Mouse (Mus musculus) heart, postnatal 25 days (tissue): ENCODE data around the gene Olfr1357. TPM values are rescaled to one million over a fixed set of nuclear protein-coding genes. Genes with fewer than 3 reads are reported as not detected.

Experiments used
- DNase-seq: peaks from one replicate; pipeline ENCODE4 v3.0.0; 2022; ENCODE audit warnings: low spot score
- intact Hi-C: fragments of 180-260 bp; cut with DNase I; formaldehyde crosslinking; loops from one replicate; pipeline ENCODE4 v1.15.1; 2025
- total RNA-seq, 2 experiments: library from RNA; stranded (reverse); gene quantifications; 2 replicates each; pipeline ENCODE4 v1.2.3; 2021

Gene Olfr1357
- total RNA-seq, 2 experiments from 2014 or later, result not detected

GRCm38 (mm10) chr10:78583939-78584338 is 33.9 kb downstream of the Olfr1357 start:
- intact Hi-C loops, result no loop called here
- no peak for DNase-seq

GRCm38 (mm10) chr10:78583347-78583746 is 34.5 kb downstream of the Olfr1357 start:
- intact Hi-C loops, result no loop called here
- no peak for DNase-seq

GRCm38 (mm10) chr10:78581121-78581520 is 36.8 kb downstream of the Olfr1357 start:
- DNase-seq, result no peak
- intact Hi-C loops, result no loop called here

- intact Hi-C loops, result no loop called here
- no peak for DNase-seq
Measured at GRCm38 (mm10) chr10:78578204-78578603, 39.7 kb downstream of the Olfr1357 start.

- DNase-seq, result no peak
Measured at GRCm38 (mm10) chr10:78576435-78577184, 41.3 kb downstream of the Olfr1357 start.

GRCm38 (mm10) chr10:78575690-78576089 is 42.2 kb downstream of the Olfr1357 start:
- no peak for DNase-seq

More at GRCm38 (mm10) chr10:78576435-78577184, 41.3 kb downstream of the Olfr1357 start:
- intact Hi-C loops, result loop anchor here (2.0 kb wide), 1 partner anchor 14 kb away; the partner anchor contains the start of gene Syde1

GRCm38 (mm10) chr10:78575105-78575632 is 42.7 kb downstream of the Olfr1357 start:
- DNase-seq, result no peak
- intact Hi-C loops, result no loop called here

More at GRCm38 (mm10) chr10:78575690-78576089, 42.2 kb downstream of the Olfr1357 start:
- intact Hi-C loops, result loop anchor here (2.0 kb wide), 1 partner anchor 15 kb away; the partner anchor contains the start of gene Syde1

- intact Hi-C loops, result loop anchor here (5.0 kb wide), 1 partner anchor 112 kb away; the partner anchor contains the start of gene Pdxk
- DNase-seq, result peak; percentile 90
Measured at GRCm38 (mm10) chr10:78574250-78575104, 43.4 kb downstream of the Olfr1357 start, which contains the start of gene Ilvbl. TSS of gene Ilvbl (plus strand) at chr10:78574346.

- intact Hi-C loops, result loop anchor here (5.0 kb wide), 1 partner anchor 111 kb away; the partner anchor contains the start of gene Pdxk
- no peak for DNase-seq
Measured at GRCm38 (mm10) chr10:78573226-78573625, 44.6 kb downstream of the Olfr1357 start.

- intact Hi-C loops, result loop anchor here (5.0 kb wide), 1 partner anchor 109 kb away; the partner anchor contains the start of gene Pdxk
- DNase-seq, result no peak
Measured at GRCm38 (mm10) chr10:78570897-78571296, 47.0 kb downstream of the Olfr1357 start.

GRCm38 (mm10) chr10:78570416-78570815 is 47.5 kb downstream of the Olfr1357 start:
- no peak for DNase-seq
- intact Hi-C loops, result loop anchor here (5.0 kb wide), 1 partner anchor 108 kb away; the partner anchor contains the start of gene Pdxk

GRCm38 (mm10) chr10:78569686-78570085 is 48.2 kb downstream of the Olfr1357 start:
- intact Hi-C loops, result loop anchor here (5.0 kb wide), 1 partner anchor 107 kb away; the partner anchor contains the start of gene Pdxk
- DNase-seq, result no peak

GRCm38 (mm10) chr10:78569191-78569590 is 48.7 kb downstream of the Olfr1357 start:
- no peak for DNase-seq
- intact Hi-C loops, result no loop called here

GRCm38 (mm10) chr10:78565070-78565469 is 52.8 kb downstream of the Olfr1357 start:
- intact Hi-C loops, result no loop called here
- DNase-seq, result no peak

Other genes with a start within 250 kb of the Olfr1357 start
- gene Rrp1, start 205.0 kb downstream of the Olfr1357 start, total RNA-seq, result 100 to 1,000 TPM in 1 of 2 experiments, 10 to 100 TPM in 1; 92.7 to 102 TPM
- gene Cstb, start 192.4 kb downstream of the Olfr1357 start, total RNA-seq, result 10 to 100 TPM; 23.7 to 28.4 TPM
- 10 to 100 TPM in 1 of 2 experiments, 1 to 10 TPM in 1; 9.3 to 12.0 TPM for gene Pdxk, start 153.1 kb downstream of the Olfr1357 start, total RNA-seq
- not detected for gene Olfr1358, start 100.6 kb downstream of the Olfr1357 start, total RNA-seq
- gene Ilvbl, start 43.7 kb downstream of the Olfr1357 start, total RNA-seq, result 10 to 100 TPM; 32.9 to 34.9 TPM
- gene Syde1, start 26.1 kb downstream of the Olfr1357 start, total RNA-seq, result 10 to 100 TPM; 12.8 to 13.7 TPM
- not detected for gene Casp14, start 100.2 kb upstream of the Olfr1357 start, total RNA-seq
- not detected for gene Ccdc105, start 135.0 kb upstream of the Olfr1357 start, total RNA-seq
- not detected for gene Slc1a6, start 162.4 kb upstream of the Olfr1357 start, total RNA-seq
- gene Olfr1356, start 234.1 kb upstream of the Olfr1357 start, total RNA-seq, result not detected